Mouse (Mus musculus): ENCODE data around the gene AI597479. TPM values are rescaled to one million over a fixed set of nuclear protein-coding genes. Genes with fewer than 3 reads are reported as not detected.
A peak's percentile ranks its signal among the peaks of the same experiment; 100 is the strongest.

The AI597479 gene
- total and polyA plus RNA-seq, 3 experiments: 15.3 to 20.1 TPM; not detected in 1

DNA sequence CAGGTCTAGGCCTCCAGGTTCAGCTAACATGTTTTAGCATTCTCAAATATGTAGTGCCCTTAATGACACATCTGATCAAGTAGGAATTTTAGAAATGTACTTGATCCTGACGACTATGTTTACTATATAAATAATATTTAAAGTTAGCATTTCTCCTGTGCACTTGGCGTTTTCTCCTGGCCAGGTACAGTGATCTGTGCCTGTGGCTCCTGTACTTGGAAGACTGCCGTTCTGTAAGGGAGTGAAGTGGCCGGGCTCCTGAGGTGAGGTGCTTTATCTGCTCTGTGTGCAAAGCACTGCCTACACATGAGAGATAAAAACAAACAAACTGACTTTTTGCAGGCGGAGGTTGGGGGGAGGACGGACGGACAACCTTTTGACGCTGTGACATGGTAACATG lies 31.9 kb upstream of the AI597479 start:
- Histone ChIP-seq H3K9me3 (replicated peaks; ENCODE audit: insufficient read depth, low read length) (no peaks in the 10 kb centered on the region), H3K4me1 (ENCODE audit: control insufficient read depth in 1 of 2, insufficient read depth in 2 of 2, low read length in 2 of 2) (peaks cover 9% of the 10 kb centered on the region in 2 experiments), H3K79me2 (ENCODE audit: control insufficient read depth, insufficient read depth, low read length, poor library complexity) (no peaks in the 10 kb centered on the region), H3K4me3 (ENCODE audit: control insufficient read depth in 1 of 2, insufficient read depth in 1 of 2, low read depth in 2 of 2, low read length in 2 of 2) (no peak overlapping the region), H3K36me3 (ENCODE audit: control insufficient read depth in 1 of 2, insufficient read depth in 2 of 2, low read length in 2 of 2) (peaks cover 1 to 10% of the 10 kb centered on the region in 2 experiments), H3K27ac (ENCODE audit: control insufficient read depth, low read depth, low read length) (no peak overlapping the region), H3K27me3 (ENCODE audit: control insufficient read depth in 1 of 2, insufficient read depth in 2 of 2, low read length in 2 of 2) (no peaks in the 10 kb centered on the region), H3K9ac (ENCODE audit: control insufficient read depth, low read depth, low read length, poor library complexity, severe bottlenecking) (no peak overlapping the region)
- TF ChIP-seq POLR2AphosphoS2 (IDR thresholded peaks at IDR 0.05; ENCODE audit: low read length): no peak
- no peak for DNase-seq (ENCODE audit: low read depth, low spot score)

- no peak for DNase-seq (ENCODE audit: low read depth, low spot score)
- TF ChIP-seq ZC3H11A (IDR thresholded peaks at IDR 0.05; ENCODE audit: low read depth, low read length): no peak
- no peak for TF ChIP-seq SIN3A (IDR thresholded peaks at IDR 0.05; ENCODE audit: low read length)
- Histone ChIP-seq H3K27ac (ENCODE audit: control insufficient read depth, low read depth, low read length) (no peak overlapping the region), H3K9ac (ENCODE audit: control insufficient read depth, low read depth, low read length, poor library complexity, severe bottlenecking) (no peak overlapping the region), H3K27me3 (ENCODE audit: control insufficient read depth in 1 of 2, insufficient read depth in 2 of 2, low read length in 2 of 2) (no peaks in the 10 kb centered on the region), H3K36me3 (ENCODE audit: control insufficient read depth in 1 of 2, insufficient read depth in 2 of 2, low read length in 2 of 2) (peaks cover 1 to 10% of the 10 kb centered on the region in 2 experiments), H3K9me3 (replicated peaks; ENCODE audit: insufficient read depth, low read length) (no peaks in the 10 kb centered on the region), H3K4me3 (ENCODE audit: control insufficient read depth in 1 of 2, insufficient read depth in 1 of 2, low read depth in 2 of 2, low read length in 2 of 2) (no peak overlapping the region), H3K79me2 (ENCODE audit: control insufficient read depth, insufficient read depth, low read length, poor library complexity) (0 out of 2 replicates have a peak, but pooled peaks cover 2% of the 10 kb centered on the region), H3K4me1 (ENCODE audit: control insufficient read depth in 1 of 2, insufficient read depth in 2 of 2, low read length in 2 of 2) (peaks cover 9% of the 10 kb centered on the region in 2 experiments)
Observed at GRCm38 (mm10) chr1:43067551-43067950, 31.0 kb upstream of the AI597479 start.

DNA sequence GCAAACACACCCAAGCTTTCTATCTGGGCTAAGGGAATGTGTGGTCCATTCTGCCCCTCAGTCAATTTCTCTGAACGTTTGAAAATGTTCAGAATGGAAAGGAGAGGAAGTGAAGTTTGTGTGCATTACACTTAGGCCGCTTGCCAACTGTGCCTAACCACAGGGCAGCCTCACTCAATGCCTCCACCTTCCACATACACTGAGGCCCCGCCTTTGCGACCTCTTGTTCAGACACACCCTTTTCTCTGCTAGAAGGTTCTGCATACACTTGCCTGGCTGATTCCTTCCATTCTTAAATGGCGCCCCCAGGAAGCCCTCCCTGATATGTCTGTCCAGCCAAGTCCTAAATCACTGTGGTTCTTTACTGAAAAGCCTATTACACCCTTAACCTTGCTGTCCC lies 27.8 kb upstream of the AI597479 start:
- H3K4me3 ChIP-seq (ENCODE audit: control insufficient read depth in 1 of 2, insufficient read depth in 1 of 2, low read depth in 2 of 2, low read length in 2 of 2): no peak overlapping the region; a peak in 1 of 4 replicates
- 0 out of 2 replicates have a peak, but pooled peaks cover 2% of the 10 kb centered on the region for H3K79me2 ChIP-seq (ENCODE audit: control insufficient read depth, insufficient read depth, low read length, poor library complexity)
- TF ChIP-seq SIN3A (IDR thresholded peaks at IDR 0.05; ENCODE audit: low read length) (peak; percentile 35; the same call in 1 of the 2 replicates), ZC3H11A (IDR thresholded peaks at IDR 0.05; ENCODE audit: low read depth, low read length) (no peak), ELF1 (IDR thresholded peaks at IDR 0.05; ENCODE audit: low read depth, low read length) (0 out of 2 replicates have a peak, but pooled peaks have one; percentile 21)
- no peak overlapping the region for H3K9ac ChIP-seq (ENCODE audit: control insufficient read depth, low read depth, low read length, poor library complexity, severe bottlenecking)
- no peak overlapping the region for H3K27ac ChIP-seq (ENCODE audit: control insufficient read depth, low read depth, low read length)
- H3K4me1 ChIP-seq (ENCODE audit: control insufficient read depth in 1 of 2, insufficient read depth in 2 of 2, low read length in 2 of 2): peaks cover 9% of the 10 kb centered on the region in 2 experiments
- DNase-seq (ENCODE audit: low read depth, low spot score): peak; percentile 93
- peaks cover 3 to 10% of the 10 kb centered on the region in 2 experiments for H3K36me3 ChIP-seq (ENCODE audit: control insufficient read depth in 1 of 2, insufficient read depth in 2 of 2, low read length in 2 of 2)
- no peaks in the 10 kb centered on the region for H3K9me3 ChIP-seq (replicated peaks; ENCODE audit: insufficient read depth, low read length)
- H3K27me3 ChIP-seq (ENCODE audit: control insufficient read depth in 1 of 2, insufficient read depth in 2 of 2, low read length in 2 of 2): no peaks in the 10 kb centered on the region

DNA sequence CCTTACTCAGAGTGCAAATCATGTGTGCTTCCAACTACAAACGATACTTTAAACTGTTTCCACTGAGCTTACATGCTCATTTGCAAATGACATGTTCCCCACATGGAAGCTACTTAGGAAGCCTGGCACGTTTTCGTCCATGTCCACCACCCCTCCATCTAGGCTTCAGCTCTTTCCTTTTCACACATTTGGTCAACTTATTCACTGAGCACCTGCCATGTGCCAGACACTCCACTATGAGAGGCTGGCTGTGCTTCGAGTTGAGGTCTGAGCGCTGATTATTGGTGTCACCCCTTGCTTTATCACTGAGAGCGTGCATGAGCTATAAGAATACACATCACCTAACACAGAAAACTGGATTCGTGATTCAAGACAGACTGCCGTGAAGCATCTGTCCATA lies 26.5 kb upstream of the AI597479 start:
- H3K9ac ChIP-seq (ENCODE audit: control insufficient read depth, low read depth, low read length, poor library complexity, severe bottlenecking): no peak overlapping the region
- peaks cover 2 to 10% of the 10 kb centered on the region in 2 experiments for H3K36me3 ChIP-seq (ENCODE audit: control insufficient read depth in 1 of 2, insufficient read depth in 2 of 2, low read length in 2 of 2)
- DNase-seq (ENCODE audit: low read depth, low spot score): no peak
- H3K27me3 ChIP-seq (ENCODE audit: control insufficient read depth in 1 of 2, insufficient read depth in 2 of 2, low read length in 2 of 2): no peaks in the 10 kb centered on the region
- H3K27ac ChIP-seq (ENCODE audit: control insufficient read depth, low read depth, low read length): no peak overlapping the region
- H3K4me3 ChIP-seq (ENCODE audit: control insufficient read depth in 1 of 2, insufficient read depth in 1 of 2, low read depth in 2 of 2, low read length in 2 of 2): no peak overlapping the region
- H3K79me2 ChIP-seq (ENCODE audit: control insufficient read depth, insufficient read depth, low read length, poor library complexity): 0 out of 2 replicates have a peak, but pooled peaks cover 2% of the 10 kb centered on the region
- H3K9me3 ChIP-seq (replicated peaks; ENCODE audit: insufficient read depth, low read length): no peaks in the 10 kb centered on the region
- peaks cover 9% of the 10 kb centered on the region in 2 experiments for H3K4me1 ChIP-seq (ENCODE audit: control insufficient read depth in 1 of 2, insufficient read depth in 2 of 2, low read length in 2 of 2)
- TF ChIP-seq RCOR1 (IDR thresholded peaks at IDR 0.05; ENCODE audit: low read depth, low read length): no peak
- TF ChIP-seq SIN3A (IDR thresholded peaks at IDR 0.05; ENCODE audit: low read length): no peak

All from MEL (cell line).